Mouse (Mus musculus) liver, embryonic 13.5 days (tissue): Measurements from ENCODE around the gene Ap2b1. TPM values are rescaled to one million over a fixed set of nuclear protein-coding genes. Genes with fewer than 3 reads are reported as not detected.
A peak's percentile ranks its signal among the peaks of the same experiment; 100 is the strongest.

Source experiments
- ATAC-seq: fragments of 200-750 bp; cut with Nextera tagmentation; 2 replicates; pipeline ENCODE4 v1.8.0; 2017; ENCODE audit warnings: low read depth, mild to moderate bottlenecking, moderate number of reproducible peaks, moderate library complexity
- DNase-seq: peaks from one replicate; pipeline ENCODE4 v3.0.0; 2022
- H3K27ac ChIP-seq: fragments of 300-500 bp; sonication (generic); 2 replicates; pipeline ENCODE4 v1.5.1; 2015; ENCODE audit warnings: moderate library complexity, mild to moderate bottlenecking, inconsistent platforms
- H3K27me3 ChIP-seq: fragments of 300-500 bp; sonication (generic); 2 replicates; pipeline ENCODE4 v1.6.1; 2015; ENCODE audit warnings: mild to moderate bottlenecking, inconsistent platforms
- H3K36me3 ChIP-seq: fragments of 300-500 bp; sonication (generic); 2 replicates; pipeline ENCODE4 v1.6.1; 2015; ENCODE audit warnings: mild to moderate bottlenecking, inconsistent platforms
- H3K4me1 ChIP-seq: fragments of 300-500 bp; sonication (generic); replicated peaks from 2 replicates; pipeline ENCODE4 v1.6.1; 2015; ENCODE audit warnings: inconsistent platforms
- H3K4me2 ChIP-seq: fragments of 300-500 bp; sonication (generic); 2 replicates; pipeline ENCODE4 v1.6.1; 2015; ENCODE audit warnings: inconsistent platforms, mild to moderate bottlenecking, moderate library complexity
- H3K4me3 ChIP-seq: fragments of 300-500 bp; sonication (generic); replicated peaks from 2 replicates; pipeline ENCODE4 v1.5.1; 2015; ENCODE audit warnings: mild to moderate bottlenecking, inconsistent platforms
- H3K9ac ChIP-seq: fragments of 300-500 bp; sonication (generic); 2 replicates; pipeline ENCODE4 v1.6.1; 2015; ENCODE audit warnings: mild to moderate bottlenecking, inconsistent platforms
- H3K9me3 ChIP-seq: fragments of 300-500 bp; sonication (generic); replicated peaks from 2 replicates; pipeline ENCODE4 v1.6.1; 2016; ENCODE audit warnings: inconsistent platforms
- WGBS: fragments of 180-500 bp; shearing (Covaris S2); methylation state at CpG from one replicate; pipeline ENCODE4 v1.1.7; 2015; ENCODE audit not compliant: insufficient replicate concordance; 5-methylcytosine and 5-hydroxymethylcytosine counted together
- polyA plus RNA-seq: library from polyadenylated mRNA; unstranded; fragments of >200 nt; fragmentation: Nextera tagmentation; extraction: Ambion mirVana; gene quantifications from 2 replicates; pipeline ENCODE4 v1.2.1, GENCODE M21; 2015

The Ap2b1 gene
- polyA plus RNA-seq, 1 experiment from 2014 or later: 19.3 TPM

DNA sequence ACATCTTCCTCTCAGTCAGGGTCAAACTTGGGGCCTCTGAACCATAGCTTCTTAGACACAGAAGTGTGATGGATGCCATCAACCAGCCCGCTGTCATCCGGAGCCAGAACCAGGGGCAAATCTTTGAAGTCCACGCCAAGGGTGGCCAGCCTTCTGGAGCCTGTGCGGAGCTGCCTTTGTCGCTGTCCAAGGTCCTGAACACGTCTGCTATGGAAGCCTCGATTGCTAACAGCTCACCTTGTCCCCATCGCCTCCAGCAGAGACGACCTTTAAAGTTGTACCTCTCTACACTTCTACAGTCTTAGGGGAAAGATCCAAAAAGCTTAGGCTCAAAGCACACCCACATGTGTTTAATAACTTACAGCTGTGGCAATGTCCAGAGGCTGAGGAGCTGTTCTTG lies 122.5 kb downstream of the Ap2b1 start:
- Histone ChIP-seq H3K27ac (no peak overlapping the region), H3K9me3 (no peaks in the 10 kb centered on the region), H3K9ac (no peak overlapping the region), H3K36me3 (no peaks in the 10 kb centered on the region), H3K4me3 (no peak overlapping the region), H3K4me2 (no peak overlapping the region), H3K4me1 (peaks cover 4% of the 10 kb centered on the region; the same call in 1 of the 2 replicates), H3K27me3 (peaks cover 73% of the 10 kb centered on the region)
- ATAC-seq (no peak), DNase-seq (peak; percentile 36)
- WGBS: 3% methylated on average over 9 of the region's 9 CpGs

- WGBS: 7% methylated on average over 8 of the region's 8 CpGs
- Histone ChIP-seq H3K27ac (no peak overlapping the region), H3K9ac (no peak overlapping the region), H3K4me2 (no peak overlapping the region), H3K4me1 (peaks cover 3% of the 10 kb centered on the region), H3K36me3 (no peaks in the 10 kb centered on the region), H3K4me3 (no peak overlapping the region), H3K27me3 (peaks cover 73% of the 10 kb centered on the region), H3K9me3 (no peaks in the 10 kb centered on the region)
- ATAC-seq: 0 out of 2 replicates have a peak, but pooled peaks have one; percentile 41
- DNase-seq: peak; percentile 50
These were observed 125.9 kb downstream of the Ap2b1 start for GRCm38 (mm10) chr11:83424681-83425080.

- Histone ChIP-seq H3K4me1 (peaks cover 3% of the 10 kb centered on the region), H3K27ac (no peak overlapping the region), H3K4me3 (peak overlapping the region; percentile 14; the same call in 1 of the 2 replicates), H3K4me2 (peak overlapping the region; percentile 10; the same call in 1 of the 2 replicates), H3K9ac (no peak overlapping the region), H3K27me3 (peaks cover 68% of the 10 kb centered on the region), H3K36me3 (no peaks in the 10 kb centered on the region), H3K9me3 (no peaks in the 10 kb centered on the region)
- 6% methylated on average over 17 of the region's 17 CpGs for WGBS
- ATAC-seq (no peak), DNase-seq (peak; percentile 18)
These were observed 128.1 kb downstream of the Ap2b1 start for GRCm38 (mm10) chr11:83426964-83427363.

GRCm38 (mm10) chr11:83429355-83429754 lies 130.5 kb downstream of the Ap2b1 start, which contains the start of gene Gas2l2:
Gene Gas2l2, minus strand, starts transcription at chr11:83429455.
- Histone ChIP-seq H3K27ac (no peak within 1 kb of the TSS), H3K27me3 (peaks cover 58% of the 10 kb centered on the region)

DNA sequence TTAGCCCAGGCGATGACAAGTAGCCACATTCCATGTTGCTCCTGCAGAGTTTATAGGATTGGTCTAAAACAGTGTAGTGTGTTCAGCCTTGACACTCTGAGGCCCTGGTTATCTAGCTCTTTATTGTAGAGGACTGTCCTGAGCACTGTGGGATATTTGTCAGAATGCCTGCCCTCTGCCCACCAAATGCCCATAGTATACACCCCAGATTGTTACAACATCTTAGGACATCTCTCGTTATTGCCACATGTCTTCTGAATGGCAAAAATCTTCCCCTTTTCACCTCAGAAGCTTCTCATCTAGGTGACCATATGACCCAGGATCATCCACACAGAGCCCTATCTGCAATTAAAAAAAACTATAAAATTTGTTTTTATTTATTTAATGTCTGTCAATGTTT lies 133.7 kb downstream of the Ap2b1 start:
- Histone ChIP-seq H3K27ac (no peak overlapping the region), H3K4me2 (no peak overlapping the region), H3K9me3 (no peaks in the 10 kb centered on the region), H3K4me3 (no peak overlapping the region), H3K27me3 (peaks cover 42% of the 10 kb centered on the region), H3K9ac (no peak overlapping the region), H3K36me3 (no peaks in the 10 kb centered on the region), H3K4me1 (no peaks in the 10 kb centered on the region)
- 50% methylated on average over 2 of the region's 2 CpGs for WGBS
- DNase-seq: no peak
- no peak for ATAC-seq

More at GRCm38 (mm10) chr11:83429355-83429754, 130.5 kb downstream of the Ap2b1 start, which contains the start of gene Gas2l2:
- ATAC-seq: no peak
- H3K36me3 ChIP-seq: no peaks in the 10 kb centered on the region
- H3K9me3 ChIP-seq: no peaks in the 10 kb centered on the region
- H3K4me3 ChIP-seq: no peak within 1 kb of the TSS
- peaks cover 3% of the 10 kb centered on the region for H3K4me1 ChIP-seq
- no peak within 1 kb of the TSS for H3K9ac ChIP-seq
- DNase-seq: no peak
- WGBS: 49% methylated on average over 5 of the region's 5 CpGs
- H3K4me2 ChIP-seq: no peak within 1 kb of the TSS

- ATAC-seq (no peak), DNase-seq (no peak)
- Histone ChIP-seq H3K4me1 (peaks cover 17% of the 10 kb centered on the region; the same call in 1 of the 2 replicates), H3K27ac (no peak within 1 kb of the TSS), H3K9ac (no peak within 1 kb of the TSS), H3K4me2 (no peak within 1 kb of the TSS), H3K9me3 (no peaks in the 10 kb centered on the region), H3K36me3 (no peaks in the 10 kb centered on the region), H3K27me3 (peaks cover 26% of the 10 kb centered on the region), H3K4me3 (no peak within 1 kb of the TSS)
- 63% methylated on average over 1 of the region's 1 CpGs for WGBS
These were observed 138.6 kb downstream of the Ap2b1 start, which contains the start of gene 1700020L24Rik for GRCm38 (mm10) chr11:83437377-83437776. Gene 1700020L24Rik, plus strand, starts transcription at chr11:83437677.

GRCm38 (mm10) chr11:83439426-83440060 lies 140.7 kb downstream of the Ap2b1 start:
- 21% methylated on average over 11 of the region's 11 CpGs for WGBS
- Histone ChIP-seq H3K4me3 (peak overlapping the region; percentile 71), H3K9ac (no peak overlapping the region), H3K4me1 (peaks cover 35% of the 10 kb centered on the region), H3K36me3 (no peaks in the 10 kb centered on the region), H3K27ac (no peak overlapping the region), H3K4me2 (peak overlapping the region; percentile 94), H3K9me3 (no peaks in the 10 kb centered on the region), H3K27me3 (peaks cover 48% of the 10 kb centered on the region)
- ATAC-seq (no peak), DNase-seq (no peak)

- H3K36me3 ChIP-seq: no peaks in the 10 kb centered on the region
- ATAC-seq (peak; percentile 91), DNase-seq (peak; percentile 76)
- H3K4me1 ChIP-seq: peaks cover 38% of the 10 kb centered on the region
- H3K4me2 ChIP-seq: peak overlapping the region; percentile 94
- H3K27ac ChIP-seq: no peak overlapping the region
- peak overlapping the region; percentile 71 for H3K4me3 ChIP-seq
- H3K9ac ChIP-seq: peak overlapping the region; percentile 74
- peaks cover 56% of the 10 kb centered on the region for H3K27me3 ChIP-seq
- H3K9me3 ChIP-seq: no peaks in the 10 kb centered on the region
- under 1% methylated on average over 65 of the region's 75 CpGs for WGBS
These were observed 141.5 kb downstream of the Ap2b1 start for GRCm38 (mm10) chr11:83440081-83441064.

DNA sequence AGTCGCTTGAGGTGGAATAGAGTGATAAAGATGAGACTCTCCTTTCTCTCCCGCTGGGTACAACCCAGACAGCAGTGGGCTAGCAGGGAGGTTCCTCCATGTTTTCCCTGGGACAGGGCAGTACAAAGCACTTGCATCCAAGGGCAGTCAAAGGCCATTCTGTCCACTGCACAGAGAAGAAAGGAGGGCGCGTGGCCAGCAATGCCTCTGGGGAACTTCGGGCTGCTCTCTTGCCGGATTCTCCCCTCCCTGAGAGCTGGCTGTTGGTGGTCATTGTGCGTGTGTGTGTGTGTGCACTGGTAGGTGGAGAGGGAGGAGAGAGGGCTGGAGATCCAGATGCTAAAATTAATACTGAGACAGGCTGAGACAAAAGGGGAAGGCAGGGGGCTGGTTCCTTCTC lies 142.4 kb downstream of the Ap2b1 start:
- Histone ChIP-seq H3K36me3 (no peaks in the 10 kb centered on the region), H3K27me3 (peaks cover 63% of the 10 kb centered on the region), H3K4me1 (peaks cover 38% of the 10 kb centered on the region), H3K4me3 (peak overlapping the region; percentile 71), H3K27ac (no peak overlapping the region), H3K4me2 (peak overlapping the region; percentile 94), H3K9me3 (no peaks in the 10 kb centered on the region), H3K9ac (no peak overlapping the region)
- DNase-seq: no peak
- ATAC-seq: no peak
- 51% methylated on average over 7 of the region's 7 CpGs for WGBS

DNA sequence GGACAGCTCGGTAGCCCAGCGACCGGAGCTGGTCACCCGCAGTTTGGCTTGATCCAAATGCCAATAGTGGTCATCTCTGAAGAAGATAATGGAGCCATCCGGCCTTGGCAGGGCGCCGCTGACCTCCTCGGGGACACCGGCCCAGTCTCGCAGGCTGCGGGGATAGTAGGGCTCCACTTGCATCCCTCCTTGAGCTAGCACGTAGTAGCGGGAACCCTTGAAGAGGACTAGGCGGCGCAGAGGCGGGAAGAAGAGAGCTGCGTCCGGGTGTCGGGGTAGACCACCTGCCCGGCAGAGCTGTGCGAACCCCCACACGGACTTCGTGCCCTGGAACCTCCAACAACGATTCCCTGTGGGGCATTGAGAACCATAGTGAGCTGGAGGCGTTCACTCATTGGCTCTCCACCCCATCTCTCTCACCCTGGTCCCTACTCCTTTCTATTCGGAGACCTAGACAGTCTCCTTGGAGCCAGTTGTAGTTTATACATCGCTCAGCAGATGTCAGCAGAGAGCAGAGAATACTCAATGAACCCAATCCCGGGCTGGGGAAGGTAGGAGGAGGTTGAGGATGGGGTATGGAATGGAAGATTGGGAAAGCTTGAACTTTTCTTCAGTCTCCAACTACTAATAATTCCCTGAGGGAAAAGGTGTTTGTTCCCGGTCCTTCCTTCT lies 143.9 kb downstream of the Ap2b1 start:
- Histone ChIP-seq H3K36me3 (no peaks in the 10 kb centered on the region), H3K9ac (no peak overlapping the region), H3K4me3 (no peak overlapping the region; the same call in 1 of the 2 replicates), H3K27ac (no peak overlapping the region), H3K9me3 (no peaks in the 10 kb centered on the region), H3K4me1 (peaks cover 45% of the 10 kb centered on the region), H3K27me3 (peaks cover 65% of the 10 kb centered on the region), H3K4me2 (0 out of 2 replicates have a peak overlapping the region, but pooled peaks have one; percentile 19)
- 10% methylated on average over 27 of the region's 29 CpGs for WGBS
- ATAC-seq: no peak
- DNase-seq: peak; percentile 31

- ATAC-seq (no peak), DNase-seq (no peak)
- Histone ChIP-seq H3K4me2 (no peak overlapping the region), H3K4me1 (peaks cover 56% of the 10 kb centered on the region), H3K27me3 (peaks cover 69% of the 10 kb centered on the region), H3K27ac (no peak overlapping the region), H3K36me3 (no peaks in the 10 kb centered on the region), H3K9ac (no peak overlapping the region), H3K9me3 (no peaks in the 10 kb centered on the region), H3K4me3 (no peak overlapping the region)
- 4% methylated on average over 7 of the region's 7 CpGs for WGBS
These were observed 145.0 kb downstream of the Ap2b1 start for GRCm38 (mm10) chr11:83443824-83444223.
